Mouse (Mus musculus): ENCODE measurements around the gene Pak3. TPM values are rescaled to one million over a fixed set of nuclear protein-coding genes. Genes with fewer than 3 reads are reported as not detected.
"Not testable (repeated sequence)": the region's sequence is repeated elsewhere in the genome, so short reads cannot be mapped to it uniquely, and the experiment has no call there.

The Pak3 gene
- total RNA-seq (2014; rRNA removed; ENCODE audit: low replicate concordance) (3.1 and 6.9 TPM in 2 replicates), polyA plus RNA-seq (2015; fragmentation: Nextera tagmentation; extraction: Ambion mirVana) (4.6 TPM in 2 replicates)

DNA sequence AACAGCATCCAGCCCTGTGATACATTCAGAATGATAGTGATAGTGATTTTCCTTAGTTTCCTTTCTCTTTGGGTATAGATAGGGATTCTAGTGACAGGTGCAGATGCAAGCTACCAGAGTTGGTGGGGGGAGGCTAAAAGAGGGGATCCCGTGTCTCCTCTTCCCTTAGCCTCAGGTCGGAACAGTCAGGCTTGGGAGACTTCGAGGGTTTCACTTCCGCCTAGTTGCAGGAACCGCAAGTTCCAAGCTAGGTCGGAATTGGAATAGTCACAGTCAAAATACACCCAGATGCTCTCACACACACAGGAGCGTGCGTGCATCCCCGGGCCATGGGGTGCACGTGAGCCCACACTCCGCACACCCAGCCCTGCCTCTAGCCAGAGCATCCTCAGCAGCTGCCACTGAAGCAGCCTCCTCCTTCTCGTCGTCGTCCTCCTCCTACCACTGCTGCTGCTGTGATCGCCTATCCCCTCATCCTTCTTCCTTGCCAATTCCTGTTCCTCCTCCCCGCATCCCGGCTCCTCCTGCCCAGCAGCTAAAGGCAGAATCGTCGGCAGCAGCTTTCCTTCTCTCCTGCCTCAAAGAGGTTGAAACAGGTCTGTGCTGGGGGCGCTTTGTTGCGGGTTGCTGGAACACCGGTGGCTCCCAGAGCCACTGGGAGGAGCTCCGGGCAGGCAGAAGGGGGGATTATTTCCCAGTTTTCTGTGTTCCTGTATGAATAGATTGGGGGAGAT is at the start of gene Pak3:
TSS of gene Pak3 (plus strand) at position 424 of the 734 bp plus-strand sequence.
- H3K4me3 ChIP-seq (ENCODE audit: low read depth, low read length): peak within 1 kb of the TSS; percentile 33
- no peaks in the 10 kb centered on the region for H3K9me3 ChIP-seq (replicated peaks; ENCODE audit: control insufficient read depth, low read length)
- H3K27ac ChIP-seq (ENCODE audit: low read depth): no peak within 1 kb of the TSS
- DNase-seq (ENCODE audit: low spot score): no peak
- H3K9ac ChIP-seq (replicated peaks; ENCODE audit: low read depth, low read length): no peak within 1 kb of the TSS
- TF ChIP-seq EP300 (IDR thresholded peaks at IDR 0.05; ENCODE audit: low read depth): no peak
- no peak for TF ChIP-seq CTCF (IDR thresholded peaks at IDR 0.05; ENCODE audit: low read depth)
- H3K27me3 ChIP-seq (ENCODE audit: control insufficient read depth, insufficient read depth, low read length): no peaks in the 10 kb centered on the region
- peak within 1 kb of the TSS; percentile 59 for H3K4me2 ChIP-seq (ENCODE audit: low read depth, low read length)
- no peak for ATAC-seq (ENCODE audit: insufficient read depth, low read depth)
- no peaks in the 10 kb centered on the region for H3K36me3 ChIP-seq (replicated peaks; ENCODE audit: control insufficient read depth, insufficient read depth, low read length)
- no peaks in the 10 kb centered on the region for H3K4me1 ChIP-seq (ENCODE audit: control insufficient read depth, insufficient read depth)
- 18% methylated on average over 23 of the region's 23 CpGs for WGBS

DNA sequence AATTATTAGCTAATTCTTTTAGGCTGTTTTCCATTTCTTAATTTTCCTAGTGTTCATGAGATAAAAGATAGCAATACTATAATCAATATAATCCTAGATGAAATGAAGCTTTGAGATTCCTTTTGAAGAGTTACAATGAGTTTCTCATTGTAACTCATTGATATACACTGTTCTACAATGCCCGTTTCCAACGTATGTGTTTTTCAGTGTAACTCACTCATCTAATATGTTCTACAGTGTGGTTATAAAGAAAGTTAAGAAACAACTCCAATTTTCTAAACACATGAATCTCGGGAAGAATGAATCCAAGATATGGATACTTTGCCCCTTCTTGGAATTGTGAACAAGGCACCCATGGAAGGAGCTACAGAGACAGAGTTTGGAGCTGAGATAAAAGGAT is 35.5 kb upstream of the Pak3 start:
- no peak overlapping the region for H3K4me2 ChIP-seq (ENCODE audit: low read depth, low read length)
- WGBS: 55% methylated on average over 3 of the region's 3 CpGs
- no peak overlapping the region for H3K9ac ChIP-seq (replicated peaks; ENCODE audit: low read depth, low read length)
- H3K4me3 ChIP-seq (ENCODE audit: low read depth, low read length): no peak overlapping the region
- TF ChIP-seq CTCF (IDR thresholded peaks at IDR 0.05; ENCODE audit: low read depth) (no peak), EP300 (IDR thresholded peaks at IDR 0.05; ENCODE audit: low read depth) (no peak)
- H3K36me3 ChIP-seq (replicated peaks; ENCODE audit: control insufficient read depth, insufficient read depth, low read length): no peaks in the 10 kb centered on the region
- H3K27me3 ChIP-seq (ENCODE audit: control insufficient read depth, insufficient read depth, low read length): no peaks in the 10 kb centered on the region
- no peak overlapping the region for H3K27ac ChIP-seq (ENCODE audit: low read depth)
- ATAC-seq (ENCODE audit: insufficient read depth, low read depth): peak; percentile 100
- H3K9me3 ChIP-seq (replicated peaks; ENCODE audit: control insufficient read depth, low read length): no peaks in the 10 kb centered on the region
- no peaks in the 10 kb centered on the region for H3K4me1 ChIP-seq (ENCODE audit: control insufficient read depth, insufficient read depth)
- DNase-seq (ENCODE audit: low spot score): peak; percentile 100

DNA sequence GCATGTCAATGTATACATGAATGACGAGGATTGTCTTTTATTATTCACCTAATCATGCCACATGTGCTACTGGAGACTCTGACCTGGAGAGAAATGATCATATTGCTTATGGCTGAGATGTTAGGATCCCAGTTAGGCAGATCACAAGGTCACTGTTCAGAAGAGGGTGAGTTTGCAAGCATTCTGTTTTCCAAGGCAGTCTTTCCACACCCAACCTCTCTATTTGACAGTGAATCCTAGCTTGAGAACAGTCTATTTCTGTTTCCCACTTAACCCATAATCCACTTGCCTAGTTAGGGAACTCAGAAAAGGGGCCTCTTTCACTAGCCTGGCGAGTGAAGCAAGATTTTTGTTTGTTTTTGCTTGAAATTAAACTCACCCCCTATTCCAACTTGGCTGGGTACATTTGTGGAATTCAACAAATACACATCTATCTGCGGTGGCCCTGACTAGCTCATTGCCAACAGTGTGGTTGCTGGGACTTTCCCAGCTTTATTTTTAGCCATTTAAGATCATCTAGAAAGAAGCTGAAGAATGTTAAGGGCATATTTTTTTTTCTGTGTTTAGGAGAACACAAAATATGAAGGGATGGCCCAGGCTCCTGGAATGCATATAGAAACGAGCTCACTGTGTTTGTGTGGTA is 17.2 kb upstream of the Pak3 start:
- DNase-seq (ENCODE audit: low spot score) (peak; percentile 19), ATAC-seq (ENCODE audit: insufficient read depth, low read depth) (peak; percentile 73)
- Histone ChIP-seq H3K9ac (replicated peaks; ENCODE audit: low read depth, low read length) (no peak overlapping the region), H3K27ac (ENCODE audit: low read depth) (peak overlapping the region; percentile 70), H3K4me2 (ENCODE audit: low read depth, low read length) (peak overlapping the region; percentile 18), H3K4me3 (ENCODE audit: low read depth, low read length) (no peak overlapping the region), H3K36me3 (replicated peaks; ENCODE audit: control insufficient read depth, insufficient read depth, low read length) (no peaks in the 10 kb centered on the region), H3K27me3 (ENCODE audit: control insufficient read depth, insufficient read depth, low read length) (no peaks in the 10 kb centered on the region), H3K9me3 (replicated peaks; ENCODE audit: control insufficient read depth, low read length) (no peaks in the 10 kb centered on the region), H3K4me1 (ENCODE audit: control insufficient read depth, insufficient read depth) (no peaks in the 10 kb centered on the region)
- TF ChIP-seq EP300 (IDR thresholded peaks at IDR 0.05; ENCODE audit: low read depth): no peak
- WGBS: 30% methylated on average over 4 of the region's 4 CpGs

DNA sequence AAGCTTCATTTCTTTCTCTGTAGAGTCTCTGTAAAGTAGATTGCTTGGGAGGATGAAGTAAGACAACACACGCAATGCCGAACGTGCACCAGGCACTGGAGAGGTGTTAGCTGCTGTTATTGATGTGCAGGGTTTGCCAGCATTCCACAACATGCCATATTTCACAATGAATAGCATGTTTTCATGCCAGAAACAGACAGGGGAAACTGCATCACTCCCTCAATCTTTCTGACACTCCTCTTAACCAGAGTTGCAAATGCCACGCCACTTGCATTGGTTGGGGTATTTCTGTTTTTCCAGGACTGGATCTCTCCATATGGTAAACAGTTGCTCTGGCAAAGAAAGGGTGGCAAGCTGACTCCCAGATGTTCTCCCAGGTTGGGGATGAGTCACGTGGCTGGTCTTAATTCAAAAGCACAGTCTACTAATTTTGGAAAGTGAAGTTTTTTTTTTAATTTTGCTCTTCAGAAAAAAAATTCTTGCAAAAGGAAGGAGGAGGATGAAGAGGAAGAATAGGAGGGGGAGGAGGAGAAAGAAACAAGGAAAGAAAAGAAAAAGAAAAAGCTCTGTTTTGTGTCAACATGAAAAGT is 16.5 kb upstream of the Pak3 start:
- H3K9me3 ChIP-seq (replicated peaks; ENCODE audit: control insufficient read depth, low read length): no peaks in the 10 kb centered on the region
- 44% methylated on average over 5 of the region's 5 CpGs for WGBS
- peak overlapping the region; percentile 70 for H3K27ac ChIP-seq (ENCODE audit: low read depth)
- no peaks in the 10 kb centered on the region for H3K27me3 ChIP-seq (ENCODE audit: control insufficient read depth, insufficient read depth, low read length)
- DNase-seq (ENCODE audit: low spot score) (no peak), ATAC-seq (ENCODE audit: insufficient read depth, low read depth) (no peak)
- no peaks in the 10 kb centered on the region for H3K36me3 ChIP-seq (replicated peaks; ENCODE audit: control insufficient read depth, insufficient read depth, low read length)
- H3K4me3 ChIP-seq (ENCODE audit: low read depth, low read length): no peak overlapping the region
- H3K4me2 ChIP-seq (ENCODE audit: low read depth, low read length): peak overlapping the region; percentile 18
- H3K9ac ChIP-seq (replicated peaks; ENCODE audit: low read depth, low read length): no peak overlapping the region
- no peak for TF ChIP-seq EP300 (IDR thresholded peaks at IDR 0.05; ENCODE audit: low read depth)
- no peak for TF ChIP-seq CTCF (IDR thresholded peaks at IDR 0.05; ENCODE audit: low read depth)
- no peaks in the 10 kb centered on the region for H3K4me1 ChIP-seq (ENCODE audit: control insufficient read depth, insufficient read depth)

DNA sequence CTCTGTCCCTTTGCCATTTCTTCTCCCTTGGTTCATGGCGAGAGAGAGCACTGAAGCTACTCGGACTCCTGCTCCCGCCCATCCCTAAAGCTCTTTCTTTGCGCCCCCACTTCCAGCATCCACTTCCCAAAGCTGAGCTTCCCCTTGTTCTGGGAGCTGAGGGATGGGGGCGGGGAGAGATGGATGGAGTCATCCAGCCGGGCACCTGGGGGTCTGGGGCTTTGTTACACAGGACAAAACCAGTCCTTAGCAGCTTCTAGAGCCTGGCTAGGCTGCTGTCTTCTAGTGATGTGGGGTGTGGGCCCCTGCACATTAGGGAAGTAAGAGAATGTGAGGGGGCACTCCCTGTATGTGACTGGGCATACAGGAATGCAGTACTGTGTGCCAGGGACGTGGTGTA is 526 bp downstream of the Pak3 start:
- TF ChIP-seq EP300 (IDR thresholded peaks at IDR 0.05; ENCODE audit: low read depth): no peak
- TF ChIP-seq CTCF (IDR thresholded peaks at IDR 0.05; ENCODE audit: low read depth): no peak
- H3K4me3 ChIP-seq (ENCODE audit: low read depth, low read length): peak overlapping the region; percentile 33
- DNase-seq (ENCODE audit: low spot score) (no peak), ATAC-seq (ENCODE audit: insufficient read depth, low read depth) (no peak)
- WGBS: 9% methylated on average over 7 of the region's 7 CpGs
- no peaks in the 10 kb centered on the region for H3K27me3 ChIP-seq (ENCODE audit: control insufficient read depth, insufficient read depth, low read length)
- H3K36me3 ChIP-seq (replicated peaks; ENCODE audit: control insufficient read depth, insufficient read depth, low read length): no peaks in the 10 kb centered on the region
- no peaks in the 10 kb centered on the region for H3K9me3 ChIP-seq (replicated peaks; ENCODE audit: control insufficient read depth, low read length)
- peak overlapping the region; percentile 59 for H3K4me2 ChIP-seq (ENCODE audit: low read depth, low read length)
- no peaks in the 10 kb centered on the region for H3K4me1 ChIP-seq (ENCODE audit: control insufficient read depth, insufficient read depth)
- H3K9ac ChIP-seq (replicated peaks; ENCODE audit: low read depth, low read length): no peak overlapping the region
- no peak overlapping the region for H3K27ac ChIP-seq (ENCODE audit: low read depth)

DNA sequence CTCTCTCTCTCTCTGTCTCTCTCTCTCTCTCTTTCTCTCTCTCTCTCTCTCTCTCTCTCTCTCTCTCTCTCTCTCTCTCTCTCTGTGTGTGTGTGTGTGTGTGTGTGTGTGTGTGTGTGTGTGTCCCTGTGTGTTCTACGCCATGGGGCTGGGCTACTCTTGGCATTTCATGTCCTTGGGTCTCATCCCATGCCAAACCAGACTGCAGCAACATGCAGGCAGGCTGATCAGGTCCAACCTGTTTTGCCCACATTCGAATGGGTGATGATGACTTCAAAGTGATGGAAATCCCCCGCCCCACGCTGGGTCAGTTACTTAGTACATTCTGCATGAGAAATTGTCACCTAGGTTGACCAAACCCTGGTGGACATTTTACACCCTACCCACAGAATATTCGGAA is 1.1 kb downstream of the Pak3 start:
- WGBS: 65% methylated on average over 5 of the region's 5 CpGs
- not testable (repeated sequence) for DNase-seq (ENCODE audit: low spot score); H3K4me1 ChIP-seq (ENCODE audit: control insufficient read depth, insufficient read depth); ATAC-seq (ENCODE audit: insufficient read depth, low read depth); H3K36me3 ChIP-seq (replicated peaks; ENCODE audit: control insufficient read depth, insufficient read depth, low read length); H3K4me2 ChIP-seq (ENCODE audit: low read depth, low read length); H3K9me3 ChIP-seq (replicated peaks; ENCODE audit: control insufficient read depth, low read length); H3K4me3 ChIP-seq (ENCODE audit: low read depth, low read length); H3K27ac ChIP-seq (ENCODE audit: low read depth); H3K27me3 ChIP-seq (ENCODE audit: control insufficient read depth, insufficient read depth, low read length); H3K9ac ChIP-seq (replicated peaks; ENCODE audit: low read depth, low read length)
